Mouse (Mus musculus) myocyte (in vitro differentiated cells): ENCODE measurements around the gene Hpd.
"Not testable (repeated sequence)": the region's sequence is repeated elsewhere in the genome, so short reads cannot be mapped to it uniquely, and the experiment has no call there.

Source experiments
- CEBPB ChIP-seq: IDR thresholded peaks from 2 replicates; pipeline ENCODE4 v1.6.1; 2011; ENCODE audit warnings: mild to moderate bottlenecking, moderate library complexity; ENCODE audit not compliant: poor library complexity, insufficient read depth, severe bottlenecking
- MYOG ChIP-seq, 3 experiments: IDR thresholded peaks; one replicate each; pipeline ENCODE4 v1.6.1; 2011; ENCODE audit warnings: control low read depth in 2 of 3, low read depth in 2 of 3, mild to moderate bottlenecking in 2 of 3; ENCODE audit not compliant: insufficient read length in 2 of 3, control insufficient read depth in 1 of 3, insufficient read depth in 1 of 3
- TCF3 ChIP-seq: IDR thresholded peaks from one replicate; pipeline ENCODE4 v1.6.1; 2011; ENCODE audit warnings: low read depth, control low read depth; ENCODE audit not compliant: insufficient read length

GRCm38 (mm10) chr5:123203591-123203990, 21.1 kb upstream of the Hpd start:
- TF ChIP-seq TCF3; MYOG (IDR thresholded peaks at IDR 0.05; ENCODE audit: control insufficient read depth in 1 of 3, insufficient read depth in 1 of 3, insufficient read length in 2 of 3, low read depth in 2 of 3): not testable (repeated sequence)
- 0 out of 2 replicates have a peak, but pooled peaks have one; percentile 15 for TF ChIP-seq CEBPB
